Mouse (Mus musculus) bone marrow, adult 2 months (tissue): ENCODE measurements at regions not wholly inside any gene's neighbourhood (a gene's known extent, or its start where the extent isn't known, plus 50 kb on each side); places are given as distances from the start of the nearest gene placed in this dataset.

Source experiments
- CTCF ChIP-seq: fragments of 200-500 bp; IDR thresholded peaks from 2 replicates; pipeline ENCODE4 v1.5.1; 2011; ENCODE audit warnings: low read length, control low read depth; ENCODE audit not compliant: control insufficient read depth, insufficient read depth
- POLR2A ChIP-seq: fragments of 200-500 bp; IDR thresholded peaks from 2 replicates; pipeline ENCODE4 v1.6.1; 2011; ENCODE audit warnings: low read depth, mild to moderate bottlenecking, control low read depth, low read length, borderline replicate concordance; ENCODE audit not compliant: control insufficient read depth

DNA sequence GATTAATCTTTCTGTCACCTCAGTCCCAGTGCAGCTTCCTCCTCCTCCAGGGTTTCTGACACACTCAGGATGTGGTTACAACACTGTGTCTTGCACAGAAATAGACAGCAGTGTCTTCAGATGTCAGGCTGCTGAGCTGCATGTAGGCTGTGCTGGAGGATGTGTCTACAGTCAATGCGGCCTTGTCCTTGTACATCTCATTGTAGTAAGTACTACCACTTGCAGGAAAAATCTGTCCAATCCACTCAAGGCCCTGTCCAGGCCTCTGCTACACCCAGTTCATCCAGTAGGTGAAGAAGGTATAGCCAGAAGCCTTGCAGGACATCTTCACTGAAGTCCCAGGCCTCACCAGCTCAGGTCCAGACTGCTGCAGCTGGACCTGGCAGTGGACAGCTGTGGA is 355.7 kb upstream of the Zfp386 start:
- TF ChIP-seq CTCF (no peak), POLR2A (no peak)
